Mouse (Mus musculus) layer of hippocampus, adult 2 months (tissue): Measurements from ENCODE around the gene Cnfn. TPM values are rescaled to one million over a fixed set of nuclear protein-coding genes. Genes with fewer than 3 reads are reported as not detected.
"Not testable (repeated sequence)": the region's sequence is repeated elsewhere in the genome, so short reads cannot be mapped to it uniquely, and the experiment has no call there.

Experiments
- DNase-seq, 2 experiments: peaks; one replicate each; pipeline ENCODE4 v3.0.0; 2022; ENCODE audit warnings: low spot score in 2 of 2
- H3K27ac ChIP-seq: fragments of 200-600 bp; 2 replicates; pipeline ENCODE4 v1.8.1; 2022
- H3K4me3 ChIP-seq: fragments of 200-600 bp; 2 replicates; pipeline ENCODE4 v1.8.1; 2022; ENCODE audit warnings: mild to moderate bottlenecking
- CTCF ChIP-seq: fragments of 200-600 bp; conservative IDR thresholded peaks from 2 replicates; pipeline ENCODE4 v1.8.1; 2022; ENCODE audit warnings: antibody characterized with exemption, mild to moderate bottlenecking, moderate library complexity
- long read RNA-seq, 2 experiments: library from polyadenylated mRNA; stranded (forward); transcript quantifications; one replicate each; pipeline ENCODE4 v2.0.0; 2021; ENCODE audit warnings: borderline mapping rate in 2 of 2
- total RNA-seq, 2 experiments: library from RNA; stranded (reverse); gene quantifications; 2 replicates each; pipeline ENCODE4 v1.2.3; 2021

The Cnfn gene
- not detected for total RNA-seq
- long read RNA-seq, experiment 1: 0 reads
- long read RNA-seq, experiment 2: 0 reads

GRCm38 (mm10) chr7:25369058-25369749 lies at the start of gene Cnfn:
Gene Cnfn, minus strand, starts transcription at chr7:25369724.
- DNase-seq: no peak
- no peak for TF ChIP-seq CTCF
- H3K27ac ChIP-seq: no peak within 1 kb of the TSS
- no peak within 1 kb of the TSS for H3K4me3 ChIP-seq

DNA sequence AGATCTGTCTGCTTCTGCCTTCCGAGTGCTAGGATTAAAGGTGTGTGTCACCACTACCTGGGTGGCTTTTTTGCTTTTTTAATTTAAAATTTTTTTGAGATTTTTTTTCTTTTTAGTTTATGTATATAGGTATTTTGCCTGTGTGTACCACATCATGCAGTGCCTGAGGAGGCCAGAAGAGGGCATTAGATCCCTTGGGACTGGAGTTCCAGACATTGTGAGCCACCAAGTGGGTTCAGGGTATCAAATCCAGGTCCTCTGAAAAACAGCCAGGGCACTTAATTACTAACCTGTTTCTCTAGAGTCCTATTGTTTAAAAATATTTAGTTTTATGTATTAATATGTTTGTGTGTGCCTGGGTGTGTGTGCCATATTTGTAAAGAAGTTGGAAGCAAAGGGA lies 48.1 kb upstream of the Cnfn start:
- TF ChIP-seq CTCF: peak; percentile 80
- DNase-seq: peak in 1 of 2 experiments; percentile 39
- H3K4me3 ChIP-seq: no peak overlapping the region
- no peak overlapping the region for H3K27ac ChIP-seq

- no peak for TF ChIP-seq CTCF
- H3K27ac ChIP-seq: 0 out of 2 replicates have a peak within 1 kb of the TSS, but pooled peaks have one; percentile 39
- H3K4me3 ChIP-seq: no peak within 1 kb of the TSS
- no peak for DNase-seq
These were observed 43.4 kb upstream of the Cnfn start, which contains the start of gene Cxcl17 for GRCm38 (mm10) chr7:25412833-25413441. Gene Cxcl17, minus strand, starts transcription at chr7:25412886.

GRCm38 (mm10) chr7:25411861-25412260 lies 42.3 kb upstream of the Cnfn start:
- no peak for TF ChIP-seq CTCF
- DNase-seq: no peak
- H3K4me3 ChIP-seq: no peak overlapping the region
- no peak overlapping the region for H3K27ac ChIP-seq

- no peak overlapping the region for H3K27ac ChIP-seq
These were observed 41.6 kb upstream of the Cnfn start for GRCm38 (mm10) chr7:25410969-25411615.

DNA sequence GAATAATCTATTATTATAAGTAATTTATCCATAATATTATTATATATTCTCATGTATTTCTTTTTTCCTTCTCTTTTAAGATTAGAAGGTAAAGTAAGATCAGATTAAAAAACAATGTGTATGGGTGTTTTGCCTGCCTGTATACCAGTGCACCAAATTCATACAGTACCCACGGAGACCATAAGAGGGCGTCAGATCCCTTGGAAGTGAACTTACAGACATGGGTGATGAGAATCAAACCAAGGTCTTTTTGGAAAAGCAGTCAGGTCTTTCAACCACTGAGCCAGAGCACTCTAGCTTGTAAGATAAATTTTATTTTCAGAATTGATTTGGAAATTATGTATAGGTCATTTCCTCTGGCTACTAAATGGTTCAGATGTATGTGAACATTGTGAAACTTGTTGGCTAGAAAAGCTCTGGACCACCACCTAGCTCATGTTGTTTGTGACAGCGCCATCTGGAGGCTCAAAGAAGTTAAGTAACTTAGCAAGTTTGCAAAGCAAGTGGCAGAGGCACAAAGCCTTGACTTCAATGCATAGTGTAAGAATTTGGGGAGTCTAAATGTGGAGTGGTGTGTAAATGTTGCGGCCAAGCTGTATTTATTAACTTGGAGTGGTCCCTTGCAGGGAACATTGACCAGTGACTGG lies 39.7 kb upstream of the Cnfn start:
- H3K27ac ChIP-seq: no peak overlapping the region
- peak; percentile 73 for TF ChIP-seq CTCF
- H3K4me3 ChIP-seq: no peak overlapping the region
- no peak for DNase-seq

More at GRCm38 (mm10) chr7:25410969-25411615, 41.6 kb upstream of the Cnfn start:
- H3K4me3 ChIP-seq: no peak overlapping the region
- DNase-seq: no peak
- TF ChIP-seq CTCF: no peak

GRCm38 (mm10) chr7:25406468-25406867 lies 36.9 kb upstream of the Cnfn start:
- Histone ChIP-seq H3K4me3 (no peak overlapping the region), H3K27ac (no peak overlapping the region)
- no peak for DNase-seq
- no peak for TF ChIP-seq CTCF

DNA sequence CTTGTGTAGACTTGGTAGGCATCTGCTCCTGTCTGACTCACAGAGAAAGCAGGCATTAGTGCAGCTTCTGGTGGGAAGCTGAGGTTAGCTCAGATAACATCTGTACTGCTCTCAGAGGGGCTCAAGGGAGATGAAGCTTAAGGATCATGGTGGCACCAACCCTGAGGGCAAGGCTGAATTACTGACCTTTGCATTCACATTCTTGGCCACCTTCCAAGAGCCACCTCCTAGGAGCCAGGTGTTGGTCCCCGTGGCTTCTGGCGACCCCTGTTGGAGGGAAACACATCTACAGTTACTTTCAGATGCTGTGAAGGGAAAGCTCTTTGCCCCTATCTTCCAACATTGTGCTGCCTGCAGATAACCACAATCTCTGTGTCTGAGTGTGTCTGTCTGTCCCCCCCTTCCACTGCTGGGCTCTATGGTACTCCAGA lies 33.2 kb upstream of the Cnfn start:
- H3K4me3 ChIP-seq: no peak overlapping the region
- no peak overlapping the region for H3K27ac ChIP-seq
- TF ChIP-seq CTCF: peak; percentile 69
- DNase-seq: no peak

DNA sequence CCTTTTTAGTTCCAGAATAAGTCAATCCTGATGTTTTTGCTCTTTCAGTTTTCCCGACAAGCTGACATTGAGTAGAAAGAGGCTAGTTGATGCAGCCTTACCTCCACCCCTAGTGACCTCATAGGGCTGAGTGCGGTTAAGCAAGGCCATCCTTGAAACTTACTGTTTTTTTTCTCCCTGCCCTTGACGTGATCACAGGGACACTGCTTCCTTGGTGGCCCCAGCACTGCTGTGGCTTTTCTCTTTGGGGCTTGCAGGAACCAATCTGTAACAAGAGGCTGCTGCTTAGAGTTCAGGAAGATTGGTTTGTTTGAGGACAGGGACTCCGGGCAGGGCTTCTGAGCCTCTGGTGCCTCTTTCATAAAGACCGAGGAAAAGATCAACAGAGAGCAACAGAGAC lies 32.5 kb upstream of the Cnfn start:
- Histone ChIP-seq H3K4me3 (no peak overlapping the region), H3K27ac (no peak overlapping the region)
- no peak for TF ChIP-seq CTCF
- no peak for DNase-seq

DNA sequence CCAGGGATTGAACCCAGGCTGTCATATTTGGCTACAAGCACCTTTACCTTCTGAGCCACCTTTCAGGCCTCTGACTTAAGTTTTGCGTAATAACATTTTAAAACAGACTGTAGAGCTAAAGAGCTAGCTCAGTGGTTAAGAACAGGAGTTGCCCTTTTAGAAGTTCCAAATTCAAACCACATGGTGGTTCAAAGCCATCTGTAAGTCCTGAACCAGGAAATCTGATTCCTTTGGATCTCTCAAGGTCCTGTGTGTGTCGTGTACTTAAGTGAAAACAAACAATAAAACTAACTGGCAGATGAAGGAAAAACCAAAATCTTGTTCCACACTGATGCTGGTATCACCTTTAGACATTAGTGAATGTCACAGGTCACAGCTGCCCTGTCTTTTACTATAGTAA lies 32.0 kb upstream of the Cnfn start:
- no peak for DNase-seq
- Histone ChIP-seq H3K27ac (no peak overlapping the region), H3K4me3 (no peak overlapping the region)
- no peak for TF ChIP-seq CTCF

DNA sequence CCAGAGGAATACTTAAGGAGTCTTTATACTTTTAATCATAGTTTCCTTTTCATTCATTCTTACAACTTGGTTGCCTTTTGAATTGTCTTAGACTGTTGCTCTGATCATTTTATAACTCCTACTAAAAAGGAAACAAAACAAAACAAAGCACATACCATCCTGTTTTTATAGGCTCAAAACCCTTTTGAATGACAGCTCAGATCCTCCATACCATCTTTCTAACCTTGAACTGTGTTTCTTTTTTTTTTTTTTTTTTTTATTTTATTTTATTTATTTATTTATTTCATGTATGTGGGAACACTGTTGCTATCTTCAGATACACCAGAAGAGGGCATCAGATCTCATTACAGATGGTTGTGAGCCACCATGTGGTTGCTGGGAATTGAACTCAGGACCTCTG lies 29.5 kb upstream of the Cnfn start:
- 0 out of 2 replicates have a peak, but pooled peaks have one; percentile 9 for TF ChIP-seq CTCF
- H3K27ac ChIP-seq, H3K4me3 ChIP-seq, DNase-seq: not testable (repeated sequence)

DNA sequence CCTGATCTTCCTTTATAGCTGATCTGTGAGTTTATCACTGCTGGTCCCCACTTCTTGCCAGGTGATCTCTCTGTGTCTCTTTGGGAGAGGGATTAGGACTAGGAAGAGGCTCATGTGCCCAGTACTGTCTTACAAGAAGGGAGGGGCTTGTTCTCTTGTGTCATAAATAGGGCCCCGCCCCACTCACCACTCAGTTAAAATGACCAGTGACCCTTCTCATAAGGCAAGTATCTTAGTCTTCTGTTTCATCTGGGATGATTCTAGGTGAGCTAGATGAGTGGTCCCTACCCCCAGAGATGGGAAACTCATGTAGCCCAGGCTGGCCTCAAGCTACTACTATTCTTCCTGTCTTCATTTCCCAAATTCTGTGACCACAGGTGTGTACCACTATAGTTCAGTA lies 29.1 kb upstream of the Cnfn start, which contains the start of gene Lipe:
Gene Lipe (minus strand): TSS at position 101 of the 400 bp plus-strand sequence.
- no peak for TF ChIP-seq CTCF
- Histone ChIP-seq H3K27ac (no peak within 1 kb of the TSS), H3K4me3 (no peak within 1 kb of the TSS)
- no peak for DNase-seq

DNA sequence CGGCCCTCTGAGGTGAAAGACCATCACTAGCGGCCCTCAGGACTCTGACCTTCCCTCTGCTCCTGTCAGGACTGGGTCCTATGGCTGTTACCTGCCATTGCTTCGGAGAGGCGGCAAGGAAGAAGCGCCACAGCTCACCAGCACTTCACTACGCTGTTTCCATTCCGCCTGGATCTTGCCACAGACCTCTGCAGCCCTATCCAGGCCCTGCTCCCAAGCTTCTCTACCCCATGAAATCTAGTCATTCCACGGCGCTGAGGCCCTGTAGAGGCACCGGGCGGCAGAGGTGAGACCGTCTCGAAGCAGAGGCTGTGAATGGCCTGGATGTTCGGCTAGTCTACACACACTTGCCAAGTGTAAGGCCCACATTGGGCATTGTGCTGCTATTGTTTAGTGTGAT lies 27.1 kb upstream of the Cnfn start:
- peak overlapping the region; percentile 78 for H3K27ac ChIP-seq
- no peak for DNase-seq
- peak overlapping the region; percentile 78; the same call in 1 of the 2 replicates for H3K4me3 ChIP-seq
- no peak for TF ChIP-seq CTCF
